Mouse (Mus musculus) CH12.LX (cell line): ENCODE data around the gene Sclt1. TPM values are rescaled to one million over a fixed set of nuclear protein-coding genes. Genes with fewer than 3 reads are reported as not detected.

ENCODE experiments used
- DNase-seq: peaks from one replicate; pipeline ENCODE4 v3.0.0-alpha.2; 2013; ENCODE audit errors: extremely low read depth
- H3K27ac ChIP-seq: 2 replicates; pipeline ENCODE4 v1.5.1; 2012; ENCODE audit warnings: low read depth, mild to moderate bottlenecking, control low read depth, moderate library complexity; ENCODE audit not compliant: insufficient read depth
- H3K27me3 ChIP-seq: replicated peaks from 2 replicates; pipeline ENCODE3; 2012; ENCODE audit warnings: inconsistent platforms
- H3K36me3 ChIP-seq, 2 experiments: replicated peaks in 1 of 2; 2 replicates each; pipeline versions ENCODE3 to v1.6.1; 2012; ENCODE audit warnings: inconsistent platforms in 1 of 2, low read length in 1 of 2, mild to moderate bottlenecking in 1 of 2, mixed read lengths in 1 of 2, moderate library complexity in 1 of 2; ENCODE audit not compliant: control insufficient read depth in 1 of 2, insufficient read depth in 1 of 2
- H3K4me1 ChIP-seq, 2 experiments: 2 replicates each; pipeline ENCODE4 v1.6.1; 2012; ENCODE audit warnings: inconsistent platforms in 1 of 2, moderate library complexity in 1 of 2; ENCODE audit not compliant: insufficient read depth in 2 of 2, control insufficient read depth in 1 of 2
- H3K4me2 ChIP-seq: 2 replicates; pipeline ENCODE4 v1.6.1; 2012; ENCODE audit warnings: low read depth, mild to moderate bottlenecking, control low read depth; ENCODE audit not compliant: poor library complexity, insufficient read depth, severe bottlenecking
- H3K4me3 ChIP-seq, 3 experiments: fragments of 150-350 bp in 1 of 3; sonication (generic) in 1 of 3; replicated peaks in 1 of 3; 2 replicates each; pipeline versions ENCODE3 to v1.5.1; 2011 to 2012; ENCODE audit warnings: low read depth in 2 of 3, low read length in 2 of 3, mild to moderate bottlenecking in 2 of 3, moderate library complexity in 2 of 3, control low read depth in 1 of 3, improper control_type of control experiment in 1 of 3, inconsistent platforms in 1 of 3, mixed read lengths in 1 of 3; ENCODE audit not compliant: poor library complexity in 1 of 3
- H3K79me2 ChIP-seq: replicated peaks from 2 replicates; pipeline ENCODE4 v1.6.1; 2012; ENCODE audit warnings: mild to moderate bottlenecking, moderate library complexity; ENCODE audit not compliant: control insufficient read depth, poor library complexity, insufficient read depth, severe bottlenecking; ENCODE audit errors: extremely low read depth
- H3K9ac ChIP-seq: 2 replicates; pipeline ENCODE4 v1.6.1; 2012; ENCODE audit warnings: low read depth, mild to moderate bottlenecking, control low read depth, moderate library complexity; ENCODE audit not compliant: insufficient read depth
- H3K9me3 ChIP-seq: replicated peaks from 2 replicates; pipeline ENCODE3; 2012; ENCODE audit warnings: low read length, inconsistent platforms, mixed read lengths
- CTCF ChIP-seq, 2 experiments: IDR thresholded peaks in 1 of 2; conservative IDR thresholded peaks in 1 of 2; 2 replicates each; pipeline ENCODE4 v1.5.1; 2011 to 2012; ENCODE audit warnings: low read depth in 2 of 2, low read length in 2 of 2, improper control_type of control experiment in 1 of 2, inconsistent platforms in 1 of 2, mild to moderate bottlenecking in 1 of 2, moderate library complexity in 1 of 2
- E2F4 ChIP-seq: IDR thresholded peaks from 2 replicates; pipeline ENCODE4 v1.6.1; 2011; ENCODE audit warnings: low read depth, low read length, improper control_type of control experiment; ENCODE audit not compliant: insufficient replicate concordance
- GABPA ChIP-seq: IDR thresholded peaks from 2 replicates; pipeline ENCODE4 v1.6.1; 2012; ENCODE audit warnings: low read depth, low read length, improper control_type of control experiment, inconsistent platforms; ENCODE audit not compliant: insufficient replicate concordance
- HCFC1 ChIP-seq: IDR thresholded peaks from 2 replicates; pipeline ENCODE4 v1.6.1; 2012; ENCODE audit warnings: low read depth, mild to moderate bottlenecking, inconsistent platforms, low read length, improper control_type of control experiment
- IRF4 ChIP-seq: IDR thresholded peaks from 2 replicates; pipeline ENCODE4 v1.6.1; 2014; ENCODE audit warnings: low read depth, mild to moderate bottlenecking, inconsistent platforms, low read length, improper control_type of control experiment
- JUN ChIP-seq: IDR thresholded peaks from 2 replicates; pipeline ENCODE4 v1.6.1; 2011; ENCODE audit warnings: low read depth, mild to moderate bottlenecking, low read length, improper control_type of control experiment, moderate library complexity; ENCODE audit not compliant: insufficient read depth
- KAT2A ChIP-seq: IDR thresholded peaks from 2 replicates; pipeline ENCODE4 v1.6.1; 2012; ENCODE audit warnings: low read length, improper control_type of control experiment, inconsistent platforms; ENCODE audit not compliant: insufficient replicate concordance
- MAFK ChIP-seq: IDR thresholded peaks from 2 replicates; pipeline ENCODE4 v1.6.1; 2011; ENCODE audit warnings: low read length, improper control_type of control experiment; ENCODE audit not compliant: insufficient replicate concordance
- MXI1 ChIP-seq: IDR thresholded peaks from 2 replicates; pipeline ENCODE4 v1.6.1; 2011; ENCODE audit warnings: mild to moderate bottlenecking, low read depth, low read length, improper control_type of control experiment
- PAX5 ChIP-seq: IDR thresholded peaks from 2 replicates; pipeline ENCODE4 v1.6.1; 2012; ENCODE audit warnings: low read length, inconsistent platforms, mixed read lengths
- POLR2A ChIP-seq: IDR thresholded peaks from 2 replicates; pipeline ENCODE4 v1.6.1; 2011; ENCODE audit warnings: low read depth, mild to moderate bottlenecking, improper control_type of control experiment, low read length
- RCOR1 ChIP-seq: conservative IDR thresholded peaks from 2 replicates; pipeline ENCODE4 v1.6.1; 2012; ENCODE audit warnings: low read depth, mild to moderate bottlenecking, inconsistent platforms, low read length, improper control_type of control experiment
- TBP ChIP-seq: conservative IDR thresholded peaks from 2 replicates; pipeline ENCODE4 v1.6.1; 2011; ENCODE audit warnings: low read depth, low read length, improper control_type of control experiment
- USF1 ChIP-seq: IDR thresholded peaks from 2 replicates; pipeline ENCODE4 v1.6.1; 2014; ENCODE audit warnings: low read depth, mild to moderate bottlenecking, inconsistent platforms, low read length, improper control_type of control experiment
- ZKSCAN1 ChIP-seq: IDR thresholded peaks from 2 replicates; pipeline ENCODE4 v1.6.1; 2012; ENCODE audit warnings: low read depth, inconsistent platforms, low read length, improper control_type of control experiment, borderline replicate concordance
- dilution Hi-C: fragments of 300-500 bp; cut with MboI; formaldehyde crosslinking; loops from 2 replicates; pipeline ENCODE4 v1.14.3; 2020; ENCODE audit warnings: low sequenced_read_pairs; ENCODE audit not compliant: extremely low pct_unique_long_range_greater_than_20kb, extremely low pct_ligation_motif_present
- in situ Hi-C: fragments of 300-500 bp; cut with MboI; formaldehyde crosslinking; loops from 3 replicates; pipeline ENCODE4 v1.14.3; 2019; ENCODE audit warnings: low sequenced_read_pairs, low pct_ligation_motif_present, low pct_unique_long_range_greater_than_20kb, mixed read lengths
- polyA plus RNA-seq: library from polyadenylated mRNA; unstranded; fragments of >175 nt; gene quantifications from 2 replicates; pipeline ENCODE4 v1.2.1, GENCODE M21; 2012; ENCODE audit warnings: low read depth; ENCODE audit not compliant: insufficient read length
- total RNA-seq, 2 experiments: library from RNA; depleted of rRNA; stranded (reverse); fragments of 300-350 nt in 1 of 2; fragments of >200 nt in 1 of 2; gene quantifications; 2 replicates each; pipeline ENCODE4 v1.2.3; 2012 to 2014

Sclt1 gene
- total and polyA plus RNA-seq, 3 experiments: 5.3 to 7.4 (median 6.5) TPM

DNA sequence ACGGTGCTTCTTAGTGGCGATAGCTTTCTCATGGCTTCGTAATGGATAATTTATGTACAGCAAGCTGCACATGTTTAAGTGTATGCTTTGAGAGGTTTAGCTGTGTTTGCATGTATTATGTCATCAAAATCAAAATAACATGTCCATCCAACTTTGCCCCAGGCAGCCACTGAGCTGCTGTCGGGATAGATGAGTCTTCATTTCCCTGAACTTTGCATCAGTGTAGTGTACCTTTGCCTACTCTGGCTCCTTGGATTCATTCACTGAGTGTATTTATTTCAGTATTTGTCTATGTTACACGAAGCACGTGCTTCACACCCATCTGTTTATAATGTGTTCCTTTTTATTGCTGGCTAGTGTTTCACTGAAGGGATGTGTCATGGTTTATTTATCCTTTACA, 156.0 kb downstream of the Sclt1 start:
- dilution Hi-C loops: no loop called here
- H3K9me3 ChIP-seq: no peaks in the 10 kb centered on the region
- TF ChIP-seq POLR2A: no peak
- TF ChIP-seq RCOR1: no peak
- no peak for TF ChIP-seq ZKSCAN1
- no peak for TF ChIP-seq MAFK
- TF ChIP-seq USF1: no peak
- TF ChIP-seq GABPA: no peak
- TF ChIP-seq CTCF (conservative IDR thresholded peaks at IDR 0.05 in 1 of 2, IDR thresholded peaks at IDR 0.05 in 1 of 2; ENCODE audit: low read depth in 2 of 2, low read length in 2 of 2): no peak
- no peak for TF ChIP-seq MXI1
- TF ChIP-seq TBP: no peak
- TF ChIP-seq HCFC1: no peak
- TF ChIP-seq PAX5: no peak
- TF ChIP-seq IRF4: no peak
- TF ChIP-seq E2F4: no peak
- TF ChIP-seq JUN: no peak
- TF ChIP-seq KAT2A: no peak
- peaks cover 27 to 85% of the 10 kb centered on the region in 2 experiments for H3K36me3 ChIP-seq
- DNase-seq: no peak
- no peak overlapping the region for H3K4me2 ChIP-seq
- H3K4me3 ChIP-seq: no peak overlapping the region
- H3K79me2 ChIP-seq: peaks cover 10% of the 10 kb centered on the region
- no peak overlapping the region for H3K9ac ChIP-seq
- H3K27ac ChIP-seq: no peak overlapping the region
- peaks cover 0 to 39% of the 10 kb centered on the region in 2 experiments; a peak in 2 of 4 replicates for H3K4me1 ChIP-seq
- H3K27me3 ChIP-seq: no peaks in the 10 kb centered on the region
- in situ Hi-C loops: no loop called here

DNA sequence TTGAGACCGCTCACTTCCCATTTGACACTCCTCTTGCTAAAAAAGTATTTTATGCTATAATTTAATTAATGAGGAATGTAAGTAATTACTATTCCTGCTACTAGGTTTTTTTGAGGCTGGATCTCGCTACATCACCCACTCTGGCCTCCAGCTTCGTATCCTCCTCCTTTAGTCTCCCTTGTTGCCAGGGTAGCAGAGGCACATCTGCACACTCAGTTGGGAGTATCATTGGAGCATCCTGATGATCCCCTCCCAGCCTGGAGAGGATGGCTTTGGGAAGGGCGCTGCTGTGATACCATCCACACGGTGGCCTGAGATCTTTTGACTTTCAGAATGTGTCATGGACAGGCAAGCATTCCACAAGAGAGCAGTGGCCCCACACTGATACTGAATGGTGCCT, 156.8 kb downstream of the Sclt1 start:
- H3K36me3 ChIP-seq: peaks cover 22 to 85% of the 10 kb centered on the region in 2 experiments
- H3K27ac ChIP-seq: no peak overlapping the region
- H3K9ac ChIP-seq: no peak overlapping the region
- H3K4me3 ChIP-seq: no peak overlapping the region
- H3K4me1 ChIP-seq: peaks cover 0 to 43% of the 10 kb centered on the region in 2 experiments; a peak in 2 of 4 replicates
- no peaks in the 10 kb centered on the region for H3K9me3 ChIP-seq
- no peak for TF ChIP-seq GABPA
- no peaks in the 10 kb centered on the region for H3K27me3 ChIP-seq
- dilution Hi-C loops (no loop called here), in situ Hi-C loops (no loop called here)
- no peak for DNase-seq
- no peak overlapping the region for H3K4me2 ChIP-seq
- peaks cover 10% of the 10 kb centered on the region for H3K79me2 ChIP-seq

DNA sequence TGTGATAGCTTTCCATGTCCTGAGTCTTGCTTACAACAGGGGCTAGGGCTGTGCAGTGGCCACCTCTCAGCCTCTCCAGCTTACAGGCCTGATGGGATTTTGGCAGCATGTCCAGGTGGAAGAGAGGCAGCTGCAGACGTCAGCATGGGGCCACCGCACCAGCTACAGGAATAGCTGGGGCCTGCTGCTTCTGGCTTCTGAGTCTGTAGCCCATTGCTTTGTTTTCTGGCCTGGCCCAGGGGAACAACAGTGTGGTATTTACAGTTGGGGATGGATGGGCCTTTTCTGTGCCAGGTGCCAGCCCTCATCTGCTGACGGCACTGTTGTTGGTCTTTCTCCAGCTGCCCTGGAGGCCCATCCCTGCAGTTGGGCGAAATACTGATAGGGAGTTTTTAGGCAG, 158.7 kb downstream of the Sclt1 start:
- dilution Hi-C loops (no loop called here), in situ Hi-C loops (no loop called here)
- H3K4me3 ChIP-seq: no peak overlapping the region
- H3K4me2 ChIP-seq: no peak overlapping the region
- peaks cover 6 to 68% of the 10 kb centered on the region in 2 experiments for H3K36me3 ChIP-seq
- H3K79me2 ChIP-seq: peaks cover 15% of the 10 kb centered on the region
- no peaks in the 10 kb centered on the region for H3K27me3 ChIP-seq
- H3K4me1 ChIP-seq: peaks cover 0 to 62% of the 10 kb centered on the region in 2 experiments; a peak in 2 of 4 replicates
- H3K9ac ChIP-seq: no peak overlapping the region
- H3K9me3 ChIP-seq: no peaks in the 10 kb centered on the region
- no peak overlapping the region for H3K27ac ChIP-seq
- no peak for TF ChIP-seq E2F4
- TF ChIP-seq, all 38 proteins: peak for 0
- no peak for DNase-seq
